In the genomic region with DNA sequence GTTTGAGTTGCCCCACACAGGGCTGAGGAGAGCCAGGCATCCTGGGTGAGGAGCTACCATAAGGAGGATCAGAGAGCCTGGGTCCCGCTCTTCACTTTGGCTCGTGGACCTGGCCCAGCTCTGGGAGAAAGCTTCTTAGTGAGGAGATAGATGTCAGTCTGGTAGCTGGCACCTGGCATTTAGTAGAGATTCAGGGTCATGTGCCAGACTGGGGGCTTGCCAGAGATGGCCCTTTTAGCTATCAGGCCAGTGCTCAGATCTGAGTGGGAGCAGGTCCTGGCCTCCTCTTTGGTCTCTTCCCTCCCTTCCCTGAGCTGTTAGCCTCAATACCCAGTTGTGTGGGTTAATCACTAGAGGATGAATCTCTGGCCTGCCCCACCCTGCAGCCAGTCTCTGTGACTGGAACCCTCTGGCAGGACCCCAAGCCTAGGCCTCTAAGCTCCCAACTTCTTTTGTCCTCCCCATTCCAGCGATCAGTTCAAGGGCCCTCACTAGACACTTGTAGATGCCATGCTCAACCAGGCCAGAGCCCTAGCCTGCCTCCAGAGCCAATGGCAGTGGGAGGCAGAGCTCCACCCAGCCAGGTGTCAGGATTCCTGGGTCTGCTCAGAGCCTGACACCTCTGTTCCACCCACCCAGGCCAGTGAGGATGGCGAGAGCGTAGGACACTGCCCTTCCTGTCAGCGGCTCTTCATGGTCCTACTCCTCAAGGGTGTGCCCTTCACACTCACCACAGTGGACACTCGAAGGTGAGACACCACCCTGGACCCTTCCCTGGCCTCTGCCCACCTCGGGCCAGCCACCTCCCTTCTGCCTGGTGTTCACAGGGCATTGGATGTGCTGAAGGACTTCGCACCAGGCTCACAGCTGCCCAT, we compare ENCODE assay signal across 20 mouse cellular contexts. TPM values are rescaled to one million over a fixed set of nuclear protein-coding genes. Genes with fewer than 3 reads are reported as not detected.
DNase-seq lines count a peak whose midpoint lies in the region; ATAC-seq and TF ChIP-seq lines count a peak whose summit lies in the region.
"Had no signal": no experiment of that assay in that cellular context is flagged by ENCODE, and none has a peak within 500 bp of the region (broad histone marks: within the 10 kb centered on the region; RNA-seq: fewer than 3 reads in every experiment).

No protein-coding gene starts in this region.

- H3K4me2 ChIP-seq in lung, embryonic 15.5 days, result peak overlapping the region; percentile 79
- peak overlapping the region; percentile 16; the same call in 1 of the 2 replicates for H3K4me2 ChIP-seq in stomach, embryonic 15.5 days
- H3K4me2 ChIP-seq: forebrain, embryonic 15.5 days; hindbrain, embryonic 12.5 days; liver, embryonic 12.5 days; neural tube, embryonic 13.5 days had no signal

- peaks cover 15% of the 10 kb centered on the region for H3K36me3 ChIP-seq in embryonic facial prominence, embryonic 10.5 days (replicated peaks)
- no peaks in the 10 kb centered on the region for H3K36me3 ChIP-seq in lung, embryonic 15.5 days
- H3K36me3 ChIP-seq in stomach, embryonic 15.5 days, result no peaks in the 10 kb centered on the region
- H3K36me3 ChIP-seq: forebrain, embryonic 15.5 days had no signal

- H3K27me3 ChIP-seq in cerebellum, adult 2 months (ENCODE audit: control insufficient read depth, insufficient read depth, low read length), result no peaks in the 10 kb centered on the region
- no peaks in the 10 kb centered on the region for H3K27me3 ChIP-seq in embryonic facial prominence, embryonic 10.5 days (replicated peaks; ENCODE audit: low read depth, poor library complexity, severe bottlenecking)
- H3K27me3 ChIP-seq in lung, embryonic 15.5 days, result no peaks in the 10 kb centered on the region
- H3K27me3 ChIP-seq in stomach, embryonic 15.5 days (replicated peaks), result no peaks in the 10 kb centered on the region
- H3K27me3 ChIP-seq: forebrain, embryonic 15.5 days; hindbrain, embryonic 12.5 days; liver, embryonic 12.5 days; neural tube, embryonic 13.5 days had no signal

- no peaks in the 10 kb centered on the region for H3K9me3 ChIP-seq in embryonic facial prominence, embryonic 10.5 days
- H3K9me3 ChIP-seq in lung, embryonic 15.5 days, result no peaks in the 10 kb centered on the region
- H3K9me3 ChIP-seq in stomach, embryonic 15.5 days, result no peaks in the 10 kb centered on the region
- H3K9me3 ChIP-seq: forebrain, embryonic 15.5 days; hindbrain, embryonic 12.5 days; limb, embryonic 10.5 days; liver, embryonic 12.5 days; neural tube, embryonic 13.5 days had no signal

- H3K9ac ChIP-seq in lung, embryonic 15.5 days, result peak overlapping the region; percentile 12; the same call in 1 of the 2 replicates
- H3K9ac ChIP-seq in stomach, embryonic 15.5 days, result no peak overlapping the region
- H3K9ac ChIP-seq: forebrain, embryonic 15.5 days; hindbrain, embryonic 12.5 days; liver, embryonic 12.5 days; neural tube, embryonic 13.5 days had no signal

- 64% methylated on average over 9 of the region's 9 CpGs for WGBS in cerebellum, adult 2 months
- WGBS in embryonic facial prominence, embryonic 10.5 days, result 85% methylated on average over 9 of the region's 9 CpGs
- WGBS in lung, embryonic 15.5 days, result 71% methylated on average over 9 of the region's 9 CpGs
- WGBS in stomach, embryonic 15.5 days, result 87% methylated on average over 9 of the region's 9 CpGs

- no peak for TF ChIP-seq POLR2A in cerebellum, adult 2 months (IDR thresholded peaks at IDR 0.05; ENCODE audit: borderline replicate concordance, insufficient read depth, low read length)

- H3K27ac ChIP-seq in cerebellum, adult 2 months (ENCODE audit: insufficient read depth, low read length), result peak overlapping the region; percentile 28; the same call in 1 of the 2 replicates
- no peak overlapping the region for H3K27ac ChIP-seq in embryonic facial prominence, embryonic 10.5 days (replicated peaks)
- peak overlapping the region; percentile 91 for H3K27ac ChIP-seq in lung, embryonic 15.5 days
- H3K27ac ChIP-seq in stomach, embryonic 15.5 days, result peak overlapping the region; percentile 35; the same call in 1 of the 2 replicates
- H3K27ac ChIP-seq: forebrain, embryonic 15.5 days; gastrocnemius, adult 2 months; heart, adult 2 months; hindbrain, embryonic 12.5 days; limb, embryonic 10.5 days; liver, embryonic 12.5 days; neural tube, embryonic 13.5 days had no signal

- no peak overlapping the region for H3K4me3 ChIP-seq in cerebellum, adult 2 months (replicated peaks; ENCODE audit: insufficient read depth, low read depth, low read length)
- 0 out of 2 replicates have a peak overlapping the region, but pooled peaks have one; percentile 4 for H3K4me3 ChIP-seq in embryonic facial prominence, embryonic 10.5 days
- peak overlapping the region; percentile 22 for H3K4me3 ChIP-seq in lung, embryonic 15.5 days
- H3K4me3 ChIP-seq in stomach, embryonic 15.5 days (replicated peaks), result 0 out of 2 replicates have a peak overlapping the region, but pooled peaks have one; percentile 9
- H3K4me3 ChIP-seq: forebrain, embryonic 15.5 days; gastrocnemius, adult 2 months; heart, adult 2 months; hindbrain, embryonic 12.5 days; limb, embryonic 10.5 days; liver, embryonic 12.5 days; neural tube, embryonic 13.5 days had no signal

- peaks cover 46% of the 10 kb centered on the region for H3K4me1 ChIP-seq in cerebellum, adult 2 months (ENCODE audit: control insufficient read depth, insufficient read depth, low read length)
- peaks cover 25% of the 10 kb centered on the region for H3K4me1 ChIP-seq in embryonic facial prominence, embryonic 10.5 days
- H3K4me1 ChIP-seq in lung, embryonic 15.5 days, result peaks cover 42% of the 10 kb centered on the region
- H3K4me1 ChIP-seq in stomach, embryonic 15.5 days, result peaks cover 27% of the 10 kb centered on the region

- no peak for ATAC-seq in cerebellum, adult (ENCODE audit: insufficient number of reproducible peaks, low FRiP score, low TSS enrichment)
- no peak for ATAC-seq in lung, embryonic 15.5 days (ENCODE audit: borderline replicate concordance, extremely low read depth, low FRiP score, low TSS enrichment)
- no peak for ATAC-seq in stomach, embryonic 15.5 days (ENCODE audit: insufficient read depth, low FRiP score, low read depth)
- ATAC-seq: forebrain, embryonic 15.5 days; liver, embryonic 12.5 days had no signal

- TF ChIP-seq CTCF in cerebellum, adult 2 months (IDR thresholded peaks at IDR 0.05; ENCODE audit: borderline replicate concordance, insufficient read depth, low read depth, low read length), result no peak

- DNase-seq in cerebellum, adult 2 months, result peak; percentile 55 to 59
- DNase-seq in embryonic facial prominence, embryonic 10.5 days (ENCODE audit: low spot score), result no peak
- no peak for DNase-seq in gastrocnemius, postnatal 4 days (ENCODE audit: low spot score in 2 of 2)
- DNase-seq in thymus, adult 18-20 months, result no peak
- no peak for DNase-seq in spleen, postnatal 4 days (ENCODE audit: low spot score in 2 of 2)
- DNase-seq: gastrocnemius, adult 2 months; heart, adult 2 months; kidney, adult 11 months; layer of hippocampus, postnatal 36 days; thymus, postnatal 25 days had no signal

RNA-seq across cellular contexts. Expression of a gene that starts 0.6 kb away (rescaled TPM):
- 0.84 and 2.8 TPM in 2 replicates for polyA plus RNA-seq in cerebellum, adult 2 months (2012; rRNA removed)
- polyA plus RNA-seq in embryonic facial prominence, embryonic 10.5 days (2016; fragmentation: Nextera tagmentation; extraction: Ambion mirVana), result 0.60 and 1.4 TPM in 2 replicates
- polyA plus RNA-seq in lung, embryonic 15.5 days (2015; fragmentation: Nextera tagmentation; extraction: Ambion mirVana), result 77.9 and 90.3 TPM in 2 replicates
- 11.9 and 26.5 TPM in 2 replicates for polyA plus RNA-seq in stomach, embryonic 15.5 days (2015; fragmentation: Nextera tagmentation; extraction: Ambion mirVana)
- under 1 TPM in 1 of 2 experiments, not detected in 1; 0.34 TPM for total RNA-seq in gastrocnemius, postnatal 4 days (2021)
- total RNA-seq: common myeloid progenitor, adult 5-6 weeks; megakaryocyte, adult 5-6 weeks had no signal

RNA-seq across cellular contexts. Expression of a gene that starts 3.6 kb away (rescaled TPM):
- polyA plus RNA-seq in cerebellum, adult 2 months (2012; rRNA removed), result 196 and 230 TPM in 2 replicates
- polyA plus RNA-seq in embryonic facial prominence, embryonic 10.5 days (2016; fragmentation: Nextera tagmentation; extraction: Ambion mirVana), result 15.8 and 16.0 TPM in 2 replicates
- polyA plus RNA-seq in lung, embryonic 15.5 days (2015; fragmentation: Nextera tagmentation; extraction: Ambion mirVana), result 31.5 and 37.0 TPM in 2 replicates
- 35.3 and 37.4 TPM in 2 replicates for polyA plus RNA-seq in stomach, embryonic 15.5 days (2015; fragmentation: Nextera tagmentation; extraction: Ambion mirVana)
- total RNA-seq in gastrocnemius, postnatal 4 days (2021), result 10 to 100 TPM; 40.0 to 45.9 TPM

RNA-seq across cellular contexts. Expression of a gene that starts 12.6 kb away (rescaled TPM):
- 2,130 and 2,485 TPM in 2 replicates for polyA plus RNA-seq in cerebellum, adult 2 months (2012; rRNA removed)
- 0.18 TPM in 1 of 2 replicates, not detected in the other for polyA plus RNA-seq in embryonic facial prominence, embryonic 10.5 days (2016; fragmentation: Nextera tagmentation; extraction: Ambion mirVana)
- 10.2 and 24.3 TPM in 2 replicates for polyA plus RNA-seq in lung, embryonic 15.5 days (2015; fragmentation: Nextera tagmentation; extraction: Ambion mirVana)
- 6.8 and 7.5 TPM in 2 replicates for polyA plus RNA-seq in stomach, embryonic 15.5 days (2015; fragmentation: Nextera tagmentation; extraction: Ambion mirVana)
- 1 to 10 TPM; 2.9 to 3.9 TPM for total RNA-seq in gastrocnemius, postnatal 4 days (2021)
- total RNA-seq: common myeloid progenitor, adult 5-6 weeks; gastrocnemius, adult 2 months; megakaryocyte, adult 5-6 weeks had no signal
- polyA plus RNA-seq: limb, embryonic 10.5 days had no signal

RNA-seq across cellular contexts. Expression of a gene that starts 28.8 kb away (rescaled TPM):
- polyA plus RNA-seq in cerebellum, adult 2 months (2012; rRNA removed), result 285 and 294 TPM in 2 replicates
- 4.3 and 5.6 TPM in 2 replicates for polyA plus RNA-seq in embryonic facial prominence, embryonic 10.5 days (2016; fragmentation: Nextera tagmentation; extraction: Ambion mirVana)
- polyA plus RNA-seq in lung, embryonic 15.5 days (2015; fragmentation: Nextera tagmentation; extraction: Ambion mirVana), result 4.5 and 4.8 TPM in 2 replicates
- polyA plus RNA-seq in stomach, embryonic 15.5 days (2015; fragmentation: Nextera tagmentation; extraction: Ambion mirVana), result 3.9 and 4.8 TPM in 2 replicates
- total RNA-seq in gastrocnemius, postnatal 4 days (2021), result 10 to 100 TPM; 12.7 to 13.8 TPM

RNA-seq across cellular contexts. Expression of a gene that starts 34.2 kb away (rescaled TPM):
- 0.51 and 0.71 TPM in 2 replicates for polyA plus RNA-seq in cerebellum, adult 2 months (2012; rRNA removed)
- polyA plus RNA-seq in embryonic facial prominence, embryonic 10.5 days (2016; fragmentation: Nextera tagmentation; extraction: Ambion mirVana), result not detected in 2 replicates
- 0.11 TPM in 1 of 2 replicates, not detected in the other for polyA plus RNA-seq in lung, embryonic 15.5 days (2015; fragmentation: Nextera tagmentation; extraction: Ambion mirVana)
- polyA plus RNA-seq in stomach, embryonic 15.5 days (2015; fragmentation: Nextera tagmentation; extraction: Ambion mirVana), result 0.17 and 0.30 TPM in 2 replicates
- under 1 TPM in 1 of 2 experiments, not detected in 1; 0.34 TPM for total RNA-seq in gastrocnemius, postnatal 4 days (2021)
- total RNA-seq: gastrocnemius, adult 2 months had no signal
- polyA plus RNA-seq: limb, embryonic 10.5 days had no signal

Comparison
In these comparisons a context has a peak if more than half of its experiments do, and no peak if none do; other contexts are left out.
1. DNase-seq: peak in cerebellum, adult 2 months (2 of 2); none in embryonic facial prominence, embryonic 10.5 days (single experiment), gastrocnemius, postnatal 4 days (0 of 2), thymus, adult 18-20 months (0 of 2) and spleen, postnatal 4 days (0 of 2).
2. RNA of a gene that starts 12.6 kb away (polyA plus RNA-seq): 2,130 to 2,485 TPM in cerebellum, adult 2 months; 10.2 to 24.3 TPM in lung, embryonic 15.5 days, 6.8 to 7.5 TPM in stomach, embryonic 15.5 days and 0.18 TPM in embryonic facial prominence, embryonic 10.5 days; every median in the first group is over 10 times any median in the second.